Mouse (Mus musculus) right cerebral cortex, postnatal 25 days (tissue): ENCODE measurements at regions not wholly inside any gene's neighbourhood (a gene's known extent, or its start where the extent isn't known, plus 50 kb on each side); places are given as distances from the start of the nearest gene placed in this dataset.

ENCODE experiments used
- DNase-seq: peaks from one replicate; pipeline ENCODE4 v3.0.0; 2022

GRCm38 (mm10) chr2:48411392-48411791, 402.5 kb upstream of the Acvr2a start:
- no peak for DNase-seq

- no peak for DNase-seq
These were observed 401.0 kb upstream of the Acvr2a start for GRCm38 (mm10) chr2:48412683-48413440.

GRCm38 (mm10) chr2:48414596-48415481, 399.1 kb upstream of the Acvr2a start:
- DNase-seq, result no peak

- DNase-seq, result no peak
These were observed 397.6 kb upstream of the Acvr2a start for GRCm38 (mm10) chr2:48416207-48416750.

- DNase-seq, result no peak
These were observed 396.8 kb upstream of the Acvr2a start for GRCm38 (mm10) chr2:48417000-48417596.

- DNase-seq, result no peak
These were observed 393.1 kb upstream of the Acvr2a start for GRCm38 (mm10) chr2:48420791-48421190.

GRCm38 (mm10) chr2:48423861-48424442, 390.0 kb upstream of the Acvr2a start:
- DNase-seq, result no peak

GRCm38 (mm10) chr2:48424562-48424961, 389.3 kb upstream of the Acvr2a start:
- no peak for DNase-seq

GRCm38 (mm10) chr2:48425200-48426090, 388.5 kb upstream of the Acvr2a start:
- no peak for DNase-seq

- no peak for DNase-seq
These were observed 381.4 kb upstream of the Acvr2a start for GRCm38 (mm10) chr2:48432545-48432944.

GRCm38 (mm10) chr2:48441296-48441990, 372.5 kb upstream of the Acvr2a start:
- no peak for DNase-seq

GRCm38 (mm10) chr2:48441991-48442544, 371.8 kb upstream of the Acvr2a start:
- DNase-seq, result no peak

GRCm38 (mm10) chr2:48445898-48446604, 367.9 kb upstream of the Acvr2a start:
- no peak for DNase-seq

GRCm38 (mm10) chr2:48446617-48447016, 367.3 kb upstream of the Acvr2a start:
- peak; percentile 7 for DNase-seq

- DNase-seq, result no peak
These were observed 364.6 kb upstream of the Acvr2a start for GRCm38 (mm10) chr2:48449165-48449842.

- peak; percentile 42 for DNase-seq
These were observed 357.6 kb upstream of the Acvr2a start for GRCm38 (mm10) chr2:48456072-48457040.

- DNase-seq, result no peak
These were observed 356.8 kb upstream of the Acvr2a start for GRCm38 (mm10) chr2:48457117-48457516.

GRCm38 (mm10) chr2:48465483-48465882, 348.4 kb upstream of the Acvr2a start:
- no peak for DNase-seq
